Mouse (Mus musculus): ENCODE results near the gene Lactbl1. TPM values are rescaled to one million over a fixed set of nuclear protein-coding genes. Genes with fewer than 3 reads are reported as not detected.

Lactbl1 gene
- polyA plus RNA-seq, 1 experiment from 2014 or later: not detected

DNA sequence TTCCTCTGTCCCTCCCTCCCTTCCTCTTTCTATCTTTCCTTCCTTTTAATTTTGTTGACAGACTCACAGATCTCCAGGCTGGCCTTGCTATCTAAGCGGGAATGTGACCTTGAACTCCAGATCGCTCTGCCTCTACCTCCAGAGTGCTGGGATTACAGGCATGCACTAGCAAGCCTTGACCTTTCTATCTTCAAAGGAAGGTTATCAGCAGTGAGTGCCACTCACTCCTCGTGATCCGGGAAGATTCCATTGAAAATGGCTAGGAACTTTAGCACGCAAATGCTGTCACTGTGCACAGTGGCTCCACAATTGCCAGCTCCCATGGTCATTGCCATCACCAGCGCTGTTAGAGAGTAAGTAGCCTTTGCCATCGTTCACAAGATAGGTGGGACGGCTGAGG is 56.8 kb downstream of the Lactbl1 start:
- peak overlapping the region; percentile 52 for H3K27ac ChIP-seq (replicated peaks; ENCODE audit: low read depth, low read length)
- DNase-seq (no peak), ATAC-seq (ENCODE audit: low FRiP score, low TSS enrichment) (no peak)
- no peak overlapping the region for H3K4me3 ChIP-seq (replicated peaks; ENCODE audit: low read depth, low read length)
- no peak overlapping the region for H3K4me2 ChIP-seq (ENCODE audit: low read length)
- peaks cover 44% of the 10 kb centered on the region for H3K36me3 ChIP-seq (ENCODE audit: control insufficient read depth, insufficient read depth, low read length)
- no peaks in the 10 kb centered on the region for H3K27me3 ChIP-seq (ENCODE audit: control insufficient read depth, insufficient read depth, low read length)
- no peak overlapping the region for H3K9ac ChIP-seq (replicated peaks; ENCODE audit: low read length)
- WGBS: 83% methylated on average over 8 of the region's 8 CpGs
- H3K4me1 ChIP-seq (ENCODE audit: control insufficient read depth, insufficient read depth, low read length): peaks cover 4% of the 10 kb centered on the region; the same call in 1 of the 2 replicates
- H3K9me3 ChIP-seq (ENCODE audit: control insufficient read depth, low read length): no peaks in the 10 kb centered on the region

DNA sequence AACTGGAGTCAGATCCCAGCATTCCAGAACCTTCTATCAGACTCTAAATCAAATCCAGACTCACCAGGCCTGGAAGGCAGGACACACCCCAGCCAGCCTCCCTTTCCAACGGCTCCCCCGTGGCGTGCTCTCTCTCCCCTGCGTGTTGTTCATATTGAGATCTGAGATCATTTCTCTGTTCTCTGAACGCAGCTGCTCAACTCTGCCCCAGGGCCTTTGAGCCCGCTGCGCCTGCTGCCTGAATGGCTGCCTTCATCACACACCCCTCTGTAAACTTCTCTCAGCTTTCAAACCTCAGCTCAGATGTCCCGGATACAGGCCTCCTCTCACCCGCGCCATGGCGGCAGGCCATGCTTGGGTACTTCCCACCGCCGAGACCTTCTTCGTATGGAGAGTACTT is 58.2 kb downstream of the Lactbl1 start:
- H3K27ac ChIP-seq (replicated peaks; ENCODE audit: low read depth, low read length): peak overlapping the region; percentile 52
- no peak for DNase-seq
- H3K4me1 ChIP-seq (ENCODE audit: control insufficient read depth, insufficient read depth, low read length): peaks cover 4% of the 10 kb centered on the region; the same call in 1 of the 2 replicates

DNA sequence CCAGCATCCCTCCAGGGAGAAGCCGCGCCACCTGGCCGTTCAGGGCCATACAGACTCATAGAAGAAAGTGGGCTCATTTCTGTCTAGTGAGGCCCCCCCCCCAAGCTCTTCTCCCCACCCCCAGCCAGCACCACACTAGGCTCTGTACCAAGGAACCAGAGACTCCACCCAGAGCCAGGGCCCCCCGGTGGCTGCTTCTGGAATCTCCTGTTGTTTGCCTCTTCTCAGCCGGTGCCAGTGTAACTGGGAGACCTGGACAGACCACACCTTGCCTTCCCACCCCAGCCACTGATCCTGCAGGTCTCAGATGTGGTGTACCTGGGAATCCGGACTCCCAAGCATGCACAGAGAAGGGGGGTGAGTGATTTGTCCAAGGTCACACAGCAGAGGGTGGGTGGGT is 62.1 kb downstream of the Lactbl1 start:
- no peak overlapping the region for H3K9ac ChIP-seq (replicated peaks; ENCODE audit: low read length)
- no peaks in the 10 kb centered on the region for H3K27me3 ChIP-seq (ENCODE audit: control insufficient read depth, insufficient read depth, low read length)
- no peaks in the 10 kb centered on the region for H3K4me1 ChIP-seq (ENCODE audit: control insufficient read depth, insufficient read depth, low read length)
- no peak for DNase-seq
- ATAC-seq (ENCODE audit: low FRiP score, low TSS enrichment): no peak
- WGBS: 80% methylated on average over 6 of the region's 6 CpGs
- no peaks in the 10 kb centered on the region for H3K9me3 ChIP-seq (ENCODE audit: control insufficient read depth, low read length)
- peaks cover 46% of the 10 kb centered on the region for H3K36me3 ChIP-seq (ENCODE audit: control insufficient read depth, insufficient read depth, low read length)
- no peak overlapping the region for H3K4me2 ChIP-seq (ENCODE audit: low read length)
- no peak overlapping the region for H3K4me3 ChIP-seq (replicated peaks; ENCODE audit: low read depth, low read length)
- H3K27ac ChIP-seq (replicated peaks; ENCODE audit: low read depth, low read length): no peak overlapping the region

More for the DNA sequence above, 58.2 kb downstream of the Lactbl1 start:
- Histone ChIP-seq H3K27me3 (ENCODE audit: control insufficient read depth, insufficient read depth, low read length) (no peaks in the 10 kb centered on the region), H3K36me3 (ENCODE audit: control insufficient read depth, insufficient read depth, low read length) (peaks cover 38% of the 10 kb centered on the region), H3K9ac (replicated peaks; ENCODE audit: low read length) (no peak overlapping the region), H3K9me3 (ENCODE audit: control insufficient read depth, low read length) (no peaks in the 10 kb centered on the region), H3K4me3 (replicated peaks; ENCODE audit: low read depth, low read length) (no peak overlapping the region), H3K4me2 (ENCODE audit: low read length) (no peak overlapping the region)
- ATAC-seq (ENCODE audit: low FRiP score, low TSS enrichment): no peak
- 74% methylated on average over 14 of the region's 14 CpGs for WGBS

DNA sequence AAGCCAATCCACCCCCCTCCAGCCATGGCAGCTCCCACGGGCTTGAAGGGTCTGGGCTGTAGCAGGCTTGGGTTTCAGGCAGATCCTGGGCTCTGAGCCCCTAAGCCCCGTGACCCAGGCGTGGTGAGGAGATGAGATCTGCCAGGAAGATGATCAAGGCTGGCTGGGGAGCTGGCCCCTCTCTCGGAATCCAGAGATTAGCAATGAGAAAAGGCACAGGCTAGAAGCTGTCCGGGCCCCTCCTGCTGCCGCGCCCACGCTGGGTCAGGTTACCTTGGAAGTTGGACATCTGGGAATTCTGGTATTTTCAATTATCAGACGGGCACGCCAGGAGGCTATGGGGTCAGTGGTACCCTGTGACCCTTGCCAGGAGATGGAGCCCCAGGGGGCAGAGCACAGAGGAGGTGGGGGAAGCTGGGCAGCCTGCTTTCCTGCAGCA is 63.0 kb downstream of the Lactbl1 start:
- peaks cover 52% of the 10 kb centered on the region for H3K36me3 ChIP-seq (ENCODE audit: control insufficient read depth, insufficient read depth, low read length)
- no peaks in the 10 kb centered on the region for H3K4me1 ChIP-seq (ENCODE audit: control insufficient read depth, insufficient read depth, low read length)
- H3K27ac ChIP-seq (replicated peaks; ENCODE audit: low read depth, low read length): no peak overlapping the region
- H3K27me3 ChIP-seq (ENCODE audit: control insufficient read depth, insufficient read depth, low read length): no peaks in the 10 kb centered on the region
- WGBS: 36% methylated on average over 10 of the region's 10 CpGs
- no peak overlapping the region for H3K4me3 ChIP-seq (replicated peaks; ENCODE audit: low read depth, low read length)
- H3K9ac ChIP-seq (replicated peaks; ENCODE audit: low read length): no peak overlapping the region
- H3K9me3 ChIP-seq (ENCODE audit: control insufficient read depth, low read length): no peaks in the 10 kb centered on the region
- DNase-seq: no peak
- H3K4me2 ChIP-seq (ENCODE audit: low read length): no peak overlapping the region
- ATAC-seq (ENCODE audit: low FRiP score, low TSS enrichment): no peak

DNA sequence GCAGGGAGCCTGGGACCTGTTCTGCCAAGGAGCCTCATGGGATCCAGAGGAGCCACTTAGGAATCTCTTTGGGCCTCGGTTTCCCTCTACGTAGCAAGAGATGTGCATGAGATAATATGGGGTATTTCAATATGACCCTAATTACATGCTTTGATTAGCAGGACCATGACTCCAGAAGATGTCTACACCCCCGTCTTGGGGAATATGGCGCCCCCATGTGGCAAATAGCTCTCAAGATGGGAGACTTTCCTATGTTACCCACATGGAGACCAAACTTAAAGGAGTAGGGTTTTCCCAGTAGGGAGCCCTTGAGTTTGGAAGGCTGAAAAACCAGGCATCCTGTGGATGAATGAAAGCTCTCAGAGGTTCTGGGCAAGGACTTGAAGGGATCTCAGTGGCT is 65.7 kb downstream of the Lactbl1 start:
- H3K4me3 ChIP-seq (replicated peaks; ENCODE audit: low read depth, low read length): no peak overlapping the region
- no peak overlapping the region for H3K9ac ChIP-seq (replicated peaks; ENCODE audit: low read length)
- H3K36me3 ChIP-seq (ENCODE audit: control insufficient read depth, insufficient read depth, low read length): peaks cover 59% of the 10 kb centered on the region
- DNase-seq (no peak), ATAC-seq (ENCODE audit: low FRiP score, low TSS enrichment) (no peak)
- no peak overlapping the region for H3K27ac ChIP-seq (replicated peaks; ENCODE audit: low read depth, low read length)
- no peaks in the 10 kb centered on the region for H3K9me3 ChIP-seq (ENCODE audit: control insufficient read depth, low read length)
- no peaks in the 10 kb centered on the region for H3K27me3 ChIP-seq (ENCODE audit: control insufficient read depth, insufficient read depth, low read length)
- 64% methylated on average over 4 of the region's 4 CpGs for WGBS
- no peaks in the 10 kb centered on the region for H3K4me1 ChIP-seq (ENCODE audit: control insufficient read depth, insufficient read depth, low read length)
- no peak overlapping the region for H3K4me2 ChIP-seq (ENCODE audit: low read length)

Small RNA genes within 50 kb of the gene (microRNA-seq; reads per million reads assigned to microRNA genes)
- not detected for gene Gm22180

Other genes starting within 250 kb of the Lactbl1 start
- 0.86 and 1.3 TPM in 2 replicates for gene Htr1d, start 199.1 kb upstream of the Lactbl1 start, polyA plus RNA-seq (2014; fragmentation: Nextera tagmentation; extraction: Ambion mirVana)
- 0.12 and 0.16 TPM in 2 replicates for gene 6030445D17Rik, start 160.4 kb upstream of the Lactbl1 start, polyA plus RNA-seq (2014; fragmentation: Nextera tagmentation; extraction: Ambion mirVana)
- gene Luzp1, start 152.9 kb upstream of the Lactbl1 start, polyA plus RNA-seq (2014; fragmentation: Nextera tagmentation; extraction: Ambion mirVana): 40.1 and 40.2 TPM in 2 replicates
- gene Kdm1a, start 19.9 kb upstream of the Lactbl1 start, polyA plus RNA-seq (2014; fragmentation: Nextera tagmentation; extraction: Ambion mirVana): 105 and 116 TPM in 2 replicates
- gene Tex46, start 12.2 kb upstream of the Lactbl1 start, polyA plus RNA-seq (2014; fragmentation: Nextera tagmentation; extraction: Ambion mirVana): not detected in 2 replicates
- 27.6 and 32.8 TPM in 2 replicates for gene Ephb2, start 213.4 kb downstream of the Lactbl1 start, polyA plus RNA-seq (2014; fragmentation: Nextera tagmentation; extraction: Ambion mirVana)